Mouse (Mus musculus): ENCODE measurements around the gene Sik3. TPM values are rescaled to one million over a fixed set of nuclear protein-coding genes. Genes with fewer than 3 reads are reported as not detected.

Sik3 gene
- polyA plus RNA-seq, 1 experiment from 2014 or later = 9.6 TPM

DNA sequence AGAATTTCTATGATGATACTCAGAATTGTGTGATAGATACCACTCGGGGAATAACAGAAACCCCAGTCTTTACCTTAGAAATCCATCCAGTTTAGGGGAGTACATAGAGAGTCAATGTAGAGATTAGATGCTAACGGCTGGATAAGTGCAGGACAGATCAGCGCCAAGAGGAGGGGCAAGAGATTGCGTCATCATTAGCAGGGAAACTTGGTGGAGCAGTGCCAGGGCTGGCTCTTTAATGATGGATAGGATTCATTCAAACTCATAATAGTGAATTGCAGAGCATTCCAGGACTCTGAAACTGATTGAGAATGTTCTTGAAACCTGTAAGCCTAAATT lies 27.4 kb upstream of the Sik3 start:
- peak overlapping the region; percentile 92 for H3K9ac ChIP-seq (replicated peaks; ENCODE audit: low read depth, low read length)
- H3K4me3 ChIP-seq (ENCODE audit: low read depth, low read length) = peak overlapping the region; percentile 81
- under 1% methylated on average over 4 of the region's 4 CpGs for WGBS
- peak overlapping the region; percentile 94 for H3K27ac ChIP-seq (ENCODE audit: low read length)
- H3K27me3 ChIP-seq (ENCODE audit: control insufficient read depth, insufficient read depth, low read length) = no peaks in the 10 kb centered on the region
- H3K4me2 ChIP-seq (replicated peaks; ENCODE audit: low read depth, low read length) = peak overlapping the region; percentile 76
- peak; percentile 80 for ATAC-seq (ENCODE audit: insufficient number of reproducible peaks, insufficient read depth, low FRiP score, low read depth)
- H3K36me3 ChIP-seq (ENCODE audit: control insufficient read depth, insufficient read depth, low read length) = no peaks in the 10 kb centered on the region
- H3K4me1 ChIP-seq (ENCODE audit: control insufficient read depth, insufficient read depth, low read length) = peaks cover 19% of the 10 kb centered on the region
- H3K9me3 ChIP-seq (ENCODE audit: control insufficient read depth, low read depth, low read length) = no peaks in the 10 kb centered on the region

DNA sequence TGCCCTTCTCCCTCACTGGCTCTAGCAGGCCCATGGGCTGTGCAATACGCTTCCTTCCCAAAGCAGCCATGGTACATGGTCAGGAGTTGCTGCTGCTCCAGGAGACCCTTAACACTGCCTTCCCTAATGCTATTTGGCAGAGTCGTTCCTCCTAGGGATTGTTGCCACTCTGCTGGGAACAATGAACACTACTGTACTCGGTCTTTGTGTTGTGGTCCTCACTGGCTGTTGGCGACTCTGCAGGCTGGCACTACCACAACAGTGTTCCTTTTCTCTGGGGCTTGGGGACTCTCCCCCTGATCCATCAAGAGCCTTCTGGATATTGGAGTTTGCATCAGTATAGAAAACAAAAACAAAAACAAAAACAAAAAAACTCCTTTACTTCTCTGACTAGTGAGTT lies 13.6 kb upstream of the Sik3 start:
- H3K9ac ChIP-seq (replicated peaks; ENCODE audit: low read depth, low read length) = no peak overlapping the region
- H3K9me3 ChIP-seq (ENCODE audit: control insufficient read depth, low read depth, low read length) = no peaks in the 10 kb centered on the region
- H3K27me3 ChIP-seq (ENCODE audit: control insufficient read depth, insufficient read depth, low read length) = no peaks in the 10 kb centered on the region
- H3K27ac ChIP-seq (ENCODE audit: low read length) = no peak overlapping the region
- H3K4me3 ChIP-seq (ENCODE audit: low read depth, low read length) = no peak overlapping the region
- H3K4me2 ChIP-seq (replicated peaks; ENCODE audit: low read depth, low read length) = no peak overlapping the region
- no peaks in the 10 kb centered on the region for H3K36me3 ChIP-seq (ENCODE audit: control insufficient read depth, insufficient read depth, low read length)
- no peak for ATAC-seq (ENCODE audit: insufficient number of reproducible peaks, insufficient read depth, low FRiP score, low read depth)
- no peaks in the 10 kb centered on the region for H3K4me1 ChIP-seq (ENCODE audit: control insufficient read depth, insufficient read depth, low read length)
- 83% methylated on average over 4 of the region's 4 CpGs for WGBS

DNA sequence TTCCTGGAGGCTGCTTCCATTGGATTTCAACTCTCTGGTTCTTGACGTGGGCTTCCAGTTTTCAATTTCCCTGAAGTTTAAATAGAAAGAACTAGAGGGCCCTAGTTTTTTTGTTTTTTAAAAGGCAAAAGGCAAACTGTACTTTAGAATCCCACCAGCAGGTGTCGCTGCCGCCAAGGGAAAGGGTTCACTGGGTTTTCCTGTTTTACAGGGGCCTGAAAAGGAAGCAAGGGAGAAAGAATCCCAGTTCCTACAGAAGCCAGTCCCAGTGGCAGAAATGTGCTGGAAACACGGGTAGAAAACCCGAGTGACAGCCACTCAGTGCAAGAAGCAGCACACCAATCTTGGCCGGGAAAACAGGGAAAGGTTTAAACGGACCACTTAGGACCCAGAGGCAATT lies 8.9 kb upstream of the Sik3 start:
- no peaks in the 10 kb centered on the region for H3K4me1 ChIP-seq (ENCODE audit: control insufficient read depth, insufficient read depth, low read length)
- no peaks in the 10 kb centered on the region for H3K9me3 ChIP-seq (ENCODE audit: control insufficient read depth, low read depth, low read length)
- H3K9ac ChIP-seq (replicated peaks; ENCODE audit: low read depth, low read length) = no peak overlapping the region
- no peaks in the 10 kb centered on the region for H3K36me3 ChIP-seq (ENCODE audit: control insufficient read depth, insufficient read depth, low read length)
- 7% methylated on average over 7 of the region's 7 CpGs for WGBS
- no peak overlapping the region for H3K27ac ChIP-seq (ENCODE audit: low read length)
- no peak overlapping the region for H3K4me3 ChIP-seq (ENCODE audit: low read depth, low read length)
- ATAC-seq (ENCODE audit: insufficient number of reproducible peaks, insufficient read depth, low FRiP score, low read depth) = no peak
- H3K4me2 ChIP-seq (replicated peaks; ENCODE audit: low read depth, low read length) = no peak overlapping the region
- no peaks in the 10 kb centered on the region for H3K27me3 ChIP-seq (ENCODE audit: control insufficient read depth, insufficient read depth, low read length)

DNA sequence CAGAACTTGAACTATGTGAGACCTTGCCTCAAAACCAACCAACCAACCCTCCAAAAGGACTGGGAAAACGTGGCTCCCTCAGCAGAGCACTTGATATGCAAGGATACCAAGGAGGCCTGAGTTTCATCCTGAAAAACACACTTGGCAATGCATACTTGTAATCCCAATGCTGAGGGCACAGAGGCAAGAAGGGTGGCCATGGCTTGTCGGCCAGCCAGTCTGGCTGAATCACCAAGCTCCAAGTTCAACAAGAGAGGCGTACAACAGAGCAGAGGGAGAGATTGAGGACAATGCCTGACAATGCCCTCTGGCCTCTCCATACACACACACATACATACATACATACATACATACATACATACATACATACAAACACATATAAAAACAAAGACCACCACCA lies 8.1 kb upstream of the Sik3 start:
- H3K4me3 ChIP-seq (ENCODE audit: low read depth, low read length) = no peak overlapping the region
- no peaks in the 10 kb centered on the region for H3K4me1 ChIP-seq (ENCODE audit: control insufficient read depth, insufficient read depth, low read length)
- no peak overlapping the region for H3K4me2 ChIP-seq (replicated peaks; ENCODE audit: low read depth, low read length)
- WGBS = 70% methylated on average over 3 of the region's 3 CpGs
- no peaks in the 10 kb centered on the region for H3K36me3 ChIP-seq (ENCODE audit: control insufficient read depth, insufficient read depth, low read length)
- H3K27me3 ChIP-seq (ENCODE audit: control insufficient read depth, insufficient read depth, low read length) = no peaks in the 10 kb centered on the region
- no peak for ATAC-seq (ENCODE audit: insufficient number of reproducible peaks, insufficient read depth, low FRiP score, low read depth)
- H3K27ac ChIP-seq (ENCODE audit: low read length) = no peak overlapping the region
- no peak overlapping the region for H3K9ac ChIP-seq (replicated peaks; ENCODE audit: low read depth, low read length)
- no peaks in the 10 kb centered on the region for H3K9me3 ChIP-seq (ENCODE audit: control insufficient read depth, low read depth, low read length)

- Histone ChIP-seq H3K4me1 (ENCODE audit: control insufficient read depth, insufficient read depth, low read length) (no peaks in the 10 kb centered on the region), H3K9ac (replicated peaks; ENCODE audit: low read depth, low read length) (no peak overlapping the region), H3K36me3 (ENCODE audit: control insufficient read depth, insufficient read depth, low read length) (no peaks in the 10 kb centered on the region), H3K4me2 (replicated peaks; ENCODE audit: low read depth, low read length) (no peak overlapping the region), H3K9me3 (ENCODE audit: control insufficient read depth, low read depth, low read length) (no peaks in the 10 kb centered on the region), H3K27ac (ENCODE audit: low read length) (no peak overlapping the region), H3K27me3 (ENCODE audit: control insufficient read depth, insufficient read depth, low read length) (no peaks in the 10 kb centered on the region), H3K4me3 (ENCODE audit: low read depth, low read length) (no peak overlapping the region)
- WGBS = 69% methylated on average over 5 of the region's 5 CpGs
- no peak for ATAC-seq (ENCODE audit: insufficient number of reproducible peaks, insufficient read depth, low FRiP score, low read depth)
Measured at GRCm38 (mm10) chr9:46006224-46006623, 6.4 kb upstream of the Sik3 start.

- H3K36me3 ChIP-seq (ENCODE audit: control insufficient read depth, insufficient read depth, low read length) = no peaks in the 10 kb centered on the region
- no peak for ATAC-seq (ENCODE audit: insufficient number of reproducible peaks, insufficient read depth, low FRiP score, low read depth)
- no peak overlapping the region for H3K4me3 ChIP-seq (ENCODE audit: low read depth, low read length)
- peaks cover 6% of the 10 kb centered on the region; the same call in 1 of the 2 replicates for H3K4me1 ChIP-seq (ENCODE audit: control insufficient read depth, insufficient read depth, low read length)
- 59% methylated on average over 7 of the region's 7 CpGs for WGBS
- no peak overlapping the region for H3K27ac ChIP-seq (ENCODE audit: low read length)
- no peaks in the 10 kb centered on the region for H3K9me3 ChIP-seq (ENCODE audit: control insufficient read depth, low read depth, low read length)
- H3K9ac ChIP-seq (replicated peaks; ENCODE audit: low read depth, low read length) = no peak overlapping the region
- no peak overlapping the region for H3K4me2 ChIP-seq (replicated peaks; ENCODE audit: low read depth, low read length)
- H3K27me3 ChIP-seq (ENCODE audit: control insufficient read depth, insufficient read depth, low read length) = no peaks in the 10 kb centered on the region
Measured at GRCm38 (mm10) chr9:46008931-46009668, 3.5 kb upstream of the Sik3 start.

DNA sequence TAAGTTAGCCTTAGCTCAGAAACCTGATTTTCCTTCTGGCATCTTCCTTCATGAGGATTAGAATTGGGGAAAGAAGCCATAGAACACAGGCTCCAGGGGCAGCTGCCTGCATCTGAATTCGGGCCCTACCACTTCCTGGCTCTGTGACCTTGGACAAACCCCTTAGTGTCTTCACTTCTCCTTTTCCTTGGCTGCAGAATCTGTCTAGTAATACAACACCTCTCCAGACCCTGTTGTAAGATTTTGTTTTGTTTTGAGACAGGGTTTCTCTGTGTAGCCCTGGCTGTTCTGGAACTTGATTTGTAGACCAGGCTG lies 3.0 kb upstream of the Sik3 start:
- WGBS = 61% methylated on average over 1 of the region's 1 CpGs
- H3K27ac ChIP-seq (ENCODE audit: low read length) = no peak overlapping the region
- H3K4me2 ChIP-seq (replicated peaks; ENCODE audit: low read depth, low read length) = no peak overlapping the region
- H3K4me1 ChIP-seq (ENCODE audit: control insufficient read depth, insufficient read depth, low read length) = peaks cover 11% of the 10 kb centered on the region
- H3K4me3 ChIP-seq (ENCODE audit: low read depth, low read length) = no peak overlapping the region
- H3K9ac ChIP-seq (replicated peaks; ENCODE audit: low read depth, low read length) = no peak overlapping the region
- H3K9me3 ChIP-seq (ENCODE audit: control insufficient read depth, low read depth, low read length) = no peaks in the 10 kb centered on the region
- H3K36me3 ChIP-seq (ENCODE audit: control insufficient read depth, insufficient read depth, low read length) = no peaks in the 10 kb centered on the region
- no peaks in the 10 kb centered on the region for H3K27me3 ChIP-seq (ENCODE audit: control insufficient read depth, insufficient read depth, low read length)
- ATAC-seq (ENCODE audit: insufficient number of reproducible peaks, insufficient read depth, low FRiP score, low read depth) = no peak

GRCm38 (mm10) chr9:46011094-46011970 lies 1.3 kb upstream of the Sik3 start:
- Histone ChIP-seq H3K27ac (ENCODE audit: low read length) (0 out of 2 replicates have a peak overlapping the region, but pooled peaks have one; percentile 49), H3K27me3 (ENCODE audit: control insufficient read depth, insufficient read depth, low read length) (no peaks in the 10 kb centered on the region), H3K4me3 (ENCODE audit: low read depth, low read length) (no peak overlapping the region)

More at GRCm38 (mm10) chr9:46011094-46011970, 1.3 kb upstream of the Sik3 start:
- ATAC-seq (ENCODE audit: insufficient number of reproducible peaks, insufficient read depth, low FRiP score, low read depth) = no peak
- no peak overlapping the region for H3K9ac ChIP-seq (replicated peaks; ENCODE audit: low read depth, low read length)
- 38% methylated on average over 3 of the region's 3 CpGs for WGBS
- peak overlapping the region; percentile 89 for H3K4me2 ChIP-seq (replicated peaks; ENCODE audit: low read depth, low read length)
- H3K9me3 ChIP-seq (ENCODE audit: control insufficient read depth, low read depth, low read length) = no peaks in the 10 kb centered on the region
- peaks cover 27% of the 10 kb centered on the region for H3K4me1 ChIP-seq (ENCODE audit: control insufficient read depth, insufficient read depth, low read length)
- H3K36me3 ChIP-seq (ENCODE audit: control insufficient read depth, insufficient read depth, low read length) = no peaks in the 10 kb centered on the region

Measured in stomach, embryonic 14.5 days (tissue).